Mouse (Mus musculus) liver, adult 2 months (tissue): ENCODE measurements around the gene Il6st.

ENCODE experiments used
- CTCF ChIP-seq: fragments of 200-500 bp; IDR thresholded peaks from 2 replicates; pipeline ENCODE4 v1.5.1; 2011; ENCODE audit warnings: low read depth, low read length, control low read depth
- POLR2A ChIP-seq: fragments of 200-500 bp; IDR thresholded peaks from 2 replicates; pipeline ENCODE4 v1.6.1; 2011; ENCODE audit warnings: low read length, control low read depth; ENCODE audit not compliant: insufficient read depth; ENCODE audit errors: extremely low read depth

DNA sequence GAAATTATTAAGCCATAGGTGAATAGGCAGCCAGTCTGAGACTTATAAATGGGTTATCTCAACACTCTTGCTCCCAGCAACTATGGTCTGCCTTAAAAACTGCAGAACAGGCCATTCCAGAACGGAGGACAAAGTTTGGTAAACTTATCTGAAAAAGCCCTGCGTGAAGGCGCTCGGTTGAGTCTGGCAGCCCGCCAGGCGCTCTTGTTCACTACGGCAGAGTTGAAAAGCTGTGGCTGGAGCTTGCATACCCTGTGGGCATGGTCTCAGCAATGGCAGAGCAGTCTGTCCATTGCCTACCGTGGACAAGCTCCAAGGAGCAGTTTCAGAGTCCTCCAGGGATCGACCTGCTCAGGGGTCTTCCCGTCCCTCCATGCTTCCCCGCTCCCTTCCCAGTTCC, 47.4 kb downstream of the Il6st start:
- TF ChIP-seq CTCF (no peak), POLR2A (no peak)
